Mouse (Mus musculus) midbrain, embryonic 11.5 days (tissue): ENCODE measurements around the gene Ear2. TPM values are rescaled to one million over a fixed set of nuclear protein-coding genes. Genes with fewer than 3 reads are reported as not detected.
A peak's percentile ranks its signal among the peaks of the same experiment; 100 is the strongest.
"Not testable (repeated sequence)": the region's sequence is repeated elsewhere in the genome, so short reads cannot be mapped to it uniquely, and the experiment has no call there.

ENCODE experiments used
- ATAC-seq: fragments of 200-750 bp; cut with Nextera tagmentation; 2 replicates; pipeline ENCODE4 v1.8.0; 2017; ENCODE audit warnings: moderate TSS enrichment, moderate library complexity; ENCODE audit not compliant: low FRiP score
- DNase-seq: peaks from one replicate; pipeline ENCODE4 v3.0.0; 2015; ENCODE audit warnings: low spot score; ENCODE audit errors: missing footprints
- H3K27ac ChIP-seq: fragments of 300-500 bp; sonication (generic); 2 replicates; pipeline ENCODE4 v1.5.1; 2014; ENCODE audit warnings: low read depth, low read length
- H3K27me3 ChIP-seq: fragments of 300-500 bp; sonication (generic); 2 replicates; pipeline ENCODE4 v1.6.1; 2014; ENCODE audit warnings: mild to moderate bottlenecking, low read length, moderate library complexity, mixed read lengths; ENCODE audit not compliant: control insufficient read depth, insufficient read depth
- H3K36me3 ChIP-seq: fragments of 300-500 bp; sonication (generic); 2 replicates; pipeline ENCODE4 v1.6.1; 2014; ENCODE audit warnings: mild to moderate bottlenecking, low read length, moderate library complexity, mixed read lengths; ENCODE audit not compliant: control insufficient read depth, insufficient read depth
- H3K4me1 ChIP-seq: fragments of 300-500 bp; sonication (generic); 2 replicates; pipeline ENCODE4 v1.6.1; 2014; ENCODE audit warnings: low read length; ENCODE audit not compliant: control insufficient read depth, insufficient read depth
- H3K4me2 ChIP-seq: fragments of 300-500 bp; sonication (generic); 2 replicates; pipeline ENCODE4 v1.6.1; 2014; ENCODE audit warnings: mild to moderate bottlenecking, moderate library complexity
- H3K4me3 ChIP-seq: fragments of 300-500 bp; sonication (generic); 2 replicates; pipeline ENCODE4 v1.5.1; 2014; ENCODE audit warnings: low read depth, low read length
- H3K9ac ChIP-seq: fragments of 300-500 bp; sonication (generic); 2 replicates; pipeline ENCODE4 v1.6.1; 2014; ENCODE audit warnings: low read length
- H3K9me3 ChIP-seq: fragments of 300-500 bp; sonication (generic); 2 replicates; pipeline ENCODE4 v1.6.1; 2016; ENCODE audit warnings: low read length; ENCODE audit not compliant: control insufficient read depth
- WGBS: fragments of 180-500 bp; shearing (Covaris S2); extraction: QIAGEN DNeasy Blood & Tissue Kit; methylation state at CpG from one replicate; pipeline ENCODE4 v1.1.7; 2014; 5-methylcytosine and 5-hydroxymethylcytosine counted together
- polyA plus RNA-seq: library from polyadenylated mRNA; unstranded; fragments of >200 nt; fragmentation: Nextera tagmentation; extraction: Ambion mirVana; gene quantifications from 2 replicates; pipeline ENCODE4 v1.2.1, GENCODE M21; 2014

Ear2 gene
- not detected in 2 replicates for polyA plus RNA-seq

DNA sequence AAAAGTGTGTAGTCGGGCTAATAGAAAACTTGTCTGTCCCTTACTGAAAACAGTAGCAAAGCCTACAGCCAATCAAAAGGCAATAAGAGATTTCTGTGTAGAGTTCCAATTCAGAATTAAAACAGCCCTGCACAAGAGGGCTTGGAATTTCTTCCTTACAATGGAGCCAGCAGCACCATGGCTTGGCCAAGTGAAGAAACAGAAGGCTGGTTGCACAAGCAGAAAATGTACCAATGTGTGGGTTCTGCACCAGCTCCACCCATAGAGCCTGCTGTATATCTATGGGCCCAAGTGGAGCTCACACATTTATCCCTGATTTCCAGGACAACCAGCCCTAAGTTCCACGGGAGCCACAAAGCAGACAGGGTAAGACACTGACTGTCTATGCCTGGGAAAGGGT is at the start of gene Ear2:
Ear2 (plus strand) TSS at position 301 of the 400 bp plus-strand sequence.
- not testable (repeated sequence) for ATAC-seq, DNase-seq
- WGBS = 84% methylated on average over 2 of the region's 2 CpGs

DNA sequence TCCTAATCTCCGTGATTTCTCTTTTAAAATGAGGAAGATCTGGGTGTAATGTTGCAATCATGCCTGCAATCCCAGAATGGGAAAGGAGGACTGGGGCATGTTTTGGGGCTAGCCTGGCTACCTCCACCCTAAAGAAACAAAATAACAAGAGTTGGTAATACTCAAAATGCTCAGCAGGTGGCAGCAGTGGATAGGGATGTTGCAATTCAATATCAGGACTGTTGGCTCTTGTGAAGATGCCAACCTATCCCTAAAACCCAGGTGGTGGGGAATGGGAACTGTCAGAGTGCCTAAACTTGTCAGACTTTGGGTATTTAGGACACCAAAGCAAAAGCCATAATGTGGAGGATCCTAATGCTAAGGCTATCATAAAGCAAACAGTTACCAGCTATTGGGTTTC is 34.6 kb upstream of the Ear2 start:
- H3K36me3 ChIP-seq, H3K27me3 ChIP-seq: not testable (repeated sequence)

More for the DNA sequence above, at the start of gene Ear2:
- H3K4me2 ChIP-seq, H3K36me3 ChIP-seq, H3K9ac ChIP-seq, H3K9me3 ChIP-seq, H3K27ac ChIP-seq, H3K4me3 ChIP-seq, H3K27me3 ChIP-seq, H3K4me1 ChIP-seq: not testable (repeated sequence)

DNA sequence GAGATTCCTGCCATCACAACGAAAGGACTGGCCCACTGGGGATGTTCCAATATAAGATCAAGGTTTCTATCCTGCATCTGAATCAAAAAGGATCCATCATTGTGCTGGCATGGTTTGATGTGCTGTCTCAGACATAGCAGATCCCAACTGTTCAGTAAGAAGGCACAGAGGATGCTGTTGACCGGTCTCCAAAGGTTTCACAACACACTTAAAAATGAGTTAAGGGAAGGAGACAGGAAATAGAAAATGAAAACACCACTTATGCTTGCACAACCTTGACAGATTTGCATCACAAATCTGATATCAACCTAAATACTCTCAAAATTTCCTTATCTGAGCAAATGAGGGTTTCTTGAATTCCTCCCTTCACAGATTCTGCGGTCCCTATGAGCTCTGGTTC is 31.9 kb upstream of the Ear2 start:
- 100% methylated on average over 1 of the region's 3 CpGs for WGBS

More for the DNA sequence above, 34.6 kb upstream of the Ear2 start:
- not testable (repeated sequence) for ATAC-seq, H3K9ac ChIP-seq, H3K9me3 ChIP-seq, H3K27ac ChIP-seq, H3K4me1 ChIP-seq, H3K4me3 ChIP-seq, H3K4me2 ChIP-seq
- WGBS = 68% methylated on average over 1 of the region's 1 CpGs
- DNase-seq = peak; percentile 83

DNA sequence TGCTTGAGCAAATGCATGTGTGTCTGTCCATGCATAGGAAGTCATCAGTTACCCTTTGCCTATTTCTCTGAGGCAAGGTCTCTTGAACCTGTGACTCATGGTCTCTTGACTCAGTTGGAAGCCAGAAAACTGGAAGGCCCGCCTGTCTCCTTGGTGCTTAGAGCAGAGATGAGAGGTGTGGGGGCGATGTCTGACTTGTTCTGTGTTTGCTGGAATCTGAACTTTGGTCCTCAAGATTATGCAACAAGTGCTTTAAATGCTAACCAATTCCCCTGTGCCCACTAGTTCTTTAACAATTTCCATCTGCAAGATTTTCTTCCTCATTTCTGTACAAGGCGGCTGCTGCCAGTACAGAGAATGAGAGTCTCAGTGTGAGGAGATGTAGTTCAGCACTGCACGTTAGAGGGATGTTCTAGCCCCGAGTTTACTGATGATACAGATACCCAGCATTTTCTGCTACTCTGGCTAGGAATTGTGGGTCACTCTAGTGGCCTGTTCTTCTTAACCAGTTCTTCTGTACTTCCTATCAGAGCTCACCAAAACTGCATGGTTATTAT is 24.6 kb upstream of the Ear2 start:
- not testable (repeated sequence) for ATAC-seq, H3K36me3 ChIP-seq

More for the DNA sequence above, 31.9 kb upstream of the Ear2 start:
- not testable (repeated sequence) for DNase-seq, H3K9me3 ChIP-seq, H3K36me3 ChIP-seq, H3K27me3 ChIP-seq, H3K4me2 ChIP-seq, H3K4me3 ChIP-seq, H3K9ac ChIP-seq, H3K27ac ChIP-seq, ATAC-seq, H3K4me1 ChIP-seq

DNA sequence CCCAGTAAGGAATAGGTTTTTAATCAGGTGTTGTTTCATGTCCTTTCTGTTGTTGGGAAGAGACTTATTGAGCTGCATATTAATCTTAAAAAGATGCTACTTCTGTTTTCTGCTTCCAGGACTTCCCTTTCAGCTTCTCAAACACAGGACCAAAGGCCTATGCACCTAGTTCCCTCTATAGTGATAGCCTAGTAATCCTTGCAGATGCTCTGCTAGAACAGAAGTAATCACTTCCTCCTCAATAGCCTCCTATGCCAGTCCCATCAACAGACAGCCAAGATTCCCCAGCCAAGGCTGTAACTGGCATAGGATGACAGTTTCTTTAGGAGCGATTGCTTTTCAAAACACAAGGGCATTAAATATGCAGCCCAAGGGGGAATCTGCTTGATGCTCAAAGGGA is 15.9 kb upstream of the Ear2 start:
- not testable (repeated sequence) for H3K9me3 ChIP-seq, H3K4me1 ChIP-seq, H3K27ac ChIP-seq, DNase-seq, H3K27me3 ChIP-seq, ATAC-seq, H3K4me2 ChIP-seq, H3K4me3 ChIP-seq, H3K9ac ChIP-seq, H3K36me3 ChIP-seq
- 86% methylated on average over 1 of the region's 1 CpGs for WGBS

More for the DNA sequence above, 24.6 kb upstream of the Ear2 start:
- not testable (repeated sequence) for H3K4me3 ChIP-seq, H3K27me3 ChIP-seq, H3K4me2 ChIP-seq, H3K4me1 ChIP-seq, H3K27ac ChIP-seq, DNase-seq, H3K9me3 ChIP-seq, H3K9ac ChIP-seq
- 89% methylated on average over 5 of the region's 5 CpGs for WGBS

DNA sequence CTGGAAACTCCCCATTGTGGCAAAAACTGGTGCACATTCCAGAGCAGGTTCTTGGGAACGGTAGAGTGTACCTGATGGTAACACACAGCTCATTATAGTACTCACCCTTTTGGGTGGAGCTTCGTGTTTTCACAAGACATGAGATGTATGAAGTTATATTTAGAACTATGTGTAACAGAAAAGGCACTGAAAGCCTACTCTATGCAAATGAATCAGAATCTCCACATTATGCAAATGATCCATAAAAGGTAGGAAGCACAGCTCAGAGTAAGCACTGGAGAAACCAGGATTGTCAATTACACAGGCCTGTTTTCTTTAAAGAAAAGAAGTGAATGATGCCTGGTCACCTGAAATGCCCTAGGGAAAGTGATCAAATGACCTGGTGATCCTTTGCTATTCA is 14.9 kb upstream of the Ear2 start:
- WGBS = 78% methylated on average over 2 of the region's 2 CpGs
- not testable (repeated sequence) for H3K9ac ChIP-seq

DNA sequence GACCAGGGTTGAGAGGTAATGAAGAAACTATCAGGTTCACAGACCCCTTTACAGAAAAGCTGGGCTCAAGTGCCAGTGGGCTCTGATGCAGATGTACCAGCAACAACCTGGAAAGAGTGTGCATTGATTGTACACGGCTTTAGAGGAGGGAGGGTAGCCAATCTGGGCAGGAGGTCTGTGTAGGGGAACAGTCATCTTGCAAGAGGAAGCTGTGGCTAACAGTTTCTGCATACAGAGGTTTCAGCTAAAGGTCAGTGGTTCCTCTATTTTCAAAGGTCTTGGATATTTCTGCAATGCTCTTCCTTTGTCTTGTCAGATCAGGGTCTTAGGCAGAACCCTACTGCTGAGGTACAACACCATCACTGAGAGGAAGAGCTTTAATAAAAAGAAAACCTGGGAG is 10.9 kb upstream of the Ear2 start:
- not testable (repeated sequence) for H3K36me3 ChIP-seq, H3K4me3 ChIP-seq, H3K27ac ChIP-seq, H3K4me1 ChIP-seq, ATAC-seq, H3K9me3 ChIP-seq, H3K4me2 ChIP-seq, H3K9ac ChIP-seq, H3K27me3 ChIP-seq, DNase-seq
- 68% methylated on average over 1 of the region's 1 CpGs for WGBS

More for the DNA sequence above, 14.9 kb upstream of the Ear2 start:
- not testable (repeated sequence) for H3K4me2 ChIP-seq, H3K9me3 ChIP-seq, H3K27me3 ChIP-seq, ATAC-seq, H3K27ac ChIP-seq, H3K4me3 ChIP-seq, H3K36me3 ChIP-seq, H3K4me1 ChIP-seq, DNase-seq

GRCm38 (mm10) chr14:44094445-44094844 is 8.0 kb upstream of the Ear2 start:
- not testable (repeated sequence) for H3K4me3 ChIP-seq, H3K9ac ChIP-seq, DNase-seq, H3K27me3 ChIP-seq, H3K4me2 ChIP-seq, H3K27ac ChIP-seq, ATAC-seq, H3K36me3 ChIP-seq, H3K9me3 ChIP-seq, H3K4me1 ChIP-seq
- 63% methylated on average over 5 of the region's 5 CpGs for WGBS

- WGBS = no CpG with 5 or more reads among the region's 1 CpGs
- H3K9me3 ChIP-seq, H3K36me3 ChIP-seq, H3K4me2 ChIP-seq, H3K4me3 ChIP-seq, H3K27ac ChIP-seq, H3K4me1 ChIP-seq, ATAC-seq, DNase-seq, H3K9ac ChIP-seq, H3K27me3 ChIP-seq: not testable (repeated sequence)
Measured at GRCm38 (mm10) chr14:44100030-44100429, 2.4 kb upstream of the Ear2 start.
